Mouse (Mus musculus) heart, adult 2 months (tissue): Measurements from ENCODE around the gene Macrod2.

Source experiments
- CTCF ChIP-seq: fragments of 200-600 bp; IDR thresholded peaks from 2 replicates; pipeline ENCODE4 v1.8.1; 2022; ENCODE audit warnings: antibody characterized with exemption, mild to moderate bottlenecking, moderate library complexity
- EP300 ChIP-seq: fragments of 200-500 bp; IDR thresholded peaks from 2 replicates; pipeline ENCODE4 v1.6.1; 2011; ENCODE audit warnings: low read depth, low read length, control low read depth; ENCODE audit not compliant: insufficient read depth
- POLR2A ChIP-seq: fragments of 200-500 bp; IDR thresholded peaks from 2 replicates; pipeline ENCODE4 v1.6.1; 2011; ENCODE audit warnings: mild to moderate bottlenecking, low read depth, low read length, control low read depth; ENCODE audit not compliant: insufficient read depth

GRCm38 (mm10) chr2:141490518-141490917 is 1095.4 kb downstream of the Macrod2 start:
- TF ChIP-seq EP300: no peak
- no peak for TF ChIP-seq CTCF
- TF ChIP-seq POLR2A: no peak
